Mouse (Mus musculus) embryonic facial prominence, embryonic 10.5 days (tissue): Measurements from ENCODE around the gene Adprh. TPM values are rescaled to one million over a fixed set of nuclear protein-coding genes. Genes with fewer than 3 reads are reported as not detected.

Experiments used
- DNase-seq: peaks from one replicate; pipeline ENCODE4 v3.0.0-alpha.2; 2017; ENCODE audit warnings: low spot score
- H3K27ac ChIP-seq: fragments of 300-500 bp; sonication (generic); replicated peaks from 2 replicates; pipeline ENCODE4 v1.5.1; 2016; ENCODE audit warnings: mild to moderate bottlenecking
- H3K27me3 ChIP-seq: fragments of 300-500 bp; sonication (generic); replicated peaks from 2 replicates; pipeline ENCODE4 v1.6.1; 2016; ENCODE audit warnings: low read depth, mild to moderate bottlenecking; ENCODE audit not compliant: poor library complexity, severe bottlenecking
- H3K36me3 ChIP-seq: fragments of 300-500 bp; sonication (generic); replicated peaks from 2 replicates; pipeline ENCODE4 v1.6.1; 2016; ENCODE audit warnings: mild to moderate bottlenecking, moderate library complexity
- H3K4me1 ChIP-seq: fragments of 300-500 bp; sonication (generic); 2 replicates; pipeline ENCODE4 v1.6.1; 2016
- H3K4me3 ChIP-seq: fragments of 300-500 bp; sonication (generic); 2 replicates; pipeline ENCODE4 v1.5.1; 2016; ENCODE audit warnings: mild to moderate bottlenecking, moderate library complexity
- H3K9me3 ChIP-seq: fragments of 300-500 bp; sonication (generic); 2 replicates; pipeline ENCODE4 v1.6.1; 2016; ENCODE audit warnings: mild to moderate bottlenecking
- WGBS: fragments of 180-500 bp; shearing (Covaris S2); methylation state at CpG from one replicate; pipeline ENCODE4 v1.1.7; 2016; 5-methylcytosine and 5-hydroxymethylcytosine counted together
- polyA plus RNA-seq: library from polyadenylated mRNA; unstranded; fragments of >200 nt; fragmentation: Nextera tagmentation; extraction: Ambion mirVana; gene quantifications from 2 replicates; pipeline ENCODE4 v1.2.1, GENCODE M21; 2016

Gene Adprh
- polyA plus RNA-seq, 1 experiment from 2014 or later = 143 TPM

DNA sequence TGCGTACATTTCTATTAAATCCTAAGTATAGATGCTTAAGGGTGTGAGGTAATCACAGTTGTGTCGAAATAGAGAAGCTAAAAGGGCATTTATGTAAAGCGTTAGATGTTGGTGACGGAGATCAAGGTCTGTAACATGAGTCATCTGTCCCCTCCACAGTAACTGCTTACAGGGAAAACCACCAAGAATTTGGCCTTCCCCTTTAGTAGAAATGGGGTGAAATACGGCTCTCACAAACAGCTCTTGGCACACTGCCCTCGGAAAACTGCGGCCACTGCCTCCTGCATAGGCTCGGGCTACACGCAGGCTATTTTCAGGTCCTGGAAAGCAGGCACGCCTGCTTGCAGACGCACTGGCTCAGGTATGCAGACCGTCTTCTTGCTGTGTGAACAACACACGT is 56.3 kb downstream of the Adprh start:
- no peak for DNase-seq
- Histone ChIP-seq H3K27me3 (no peaks in the 10 kb centered on the region), H3K27ac (no peak overlapping the region), H3K9me3 (no peaks in the 10 kb centered on the region), H3K4me1 (peaks cover 17% of the 10 kb centered on the region), H3K36me3 (no peaks in the 10 kb centered on the region), H3K4me3 (no peak overlapping the region)
- WGBS = 80% methylated on average over 13 of the region's 13 CpGs

DNA sequence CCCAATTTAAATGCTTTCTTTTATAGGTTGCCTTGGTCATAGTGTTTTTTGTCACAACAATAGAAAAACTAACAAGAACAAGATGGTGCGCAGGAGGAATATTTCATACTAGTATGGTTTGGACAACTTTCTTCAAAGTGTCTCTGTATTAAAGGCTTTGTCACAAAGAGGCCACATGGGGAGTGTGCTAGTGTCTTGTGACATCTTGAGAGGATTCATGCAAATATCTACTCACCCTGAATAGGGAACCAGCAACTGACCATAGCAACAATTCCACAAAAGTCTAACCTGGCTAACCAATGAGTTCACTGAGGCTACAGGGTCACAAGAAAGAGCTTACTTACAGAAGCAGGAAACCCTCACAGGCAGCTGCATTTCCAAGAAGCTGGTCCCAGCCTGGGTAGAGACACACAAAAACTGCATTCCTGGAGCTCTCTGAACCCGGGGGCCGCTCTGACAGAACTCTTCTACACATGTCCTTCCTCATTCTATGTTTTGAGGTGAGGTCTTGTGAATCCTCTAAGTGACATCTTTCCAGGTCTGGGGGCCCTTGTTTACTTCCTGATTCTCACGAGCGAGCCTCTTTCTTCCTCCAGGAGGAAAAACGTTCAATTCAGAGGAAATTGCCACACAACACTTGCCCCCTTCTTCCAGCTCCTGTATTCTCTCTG is 57.3 kb downstream of the Adprh start:
- Histone ChIP-seq H3K4me3 (no peak overlapping the region), H3K36me3 (no peaks in the 10 kb centered on the region), H3K27ac (no peak overlapping the region), H3K9me3 (no peaks in the 10 kb centered on the region), H3K27me3 (no peaks in the 10 kb centered on the region), H3K4me1 (peaks cover 12% of the 10 kb centered on the region)
- WGBS = 72% methylated on average over 6 of the region's 6 CpGs
- DNase-seq = no peak

DNA sequence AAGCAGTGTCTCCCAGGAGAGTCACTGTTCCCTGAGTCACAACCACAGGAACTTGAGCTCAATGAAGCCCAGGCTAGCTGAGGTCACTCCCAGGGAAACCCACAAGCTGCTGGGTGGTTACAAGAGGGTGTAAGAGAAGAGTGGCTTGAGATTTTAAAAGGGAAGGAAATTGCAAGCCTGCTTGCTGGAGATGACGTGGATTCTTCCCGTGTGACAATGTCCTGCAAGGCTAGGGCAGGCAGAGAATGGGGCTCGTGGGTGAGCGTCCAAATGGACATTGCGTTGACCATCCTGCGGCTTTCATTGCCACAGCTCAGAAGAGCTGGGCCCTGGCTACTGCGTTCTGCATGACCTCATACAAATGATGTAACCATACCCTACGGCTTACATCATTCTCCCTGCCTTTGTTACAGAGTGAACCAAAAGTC is 58.3 kb downstream of the Adprh start:
- Histone ChIP-seq H3K9me3 (no peaks in the 10 kb centered on the region), H3K27ac (no peak overlapping the region), H3K4me3 (no peak overlapping the region), H3K36me3 (no peaks in the 10 kb centered on the region), H3K27me3 (no peaks in the 10 kb centered on the region), H3K4me1 (peaks cover 2% of the 10 kb centered on the region)
- WGBS = 87% methylated on average over 8 of the region's 8 CpGs
- DNase-seq = no peak

Other genes with a start within 250 kb of the Adprh start
- gene Nr1i2, start 157.9 kb downstream of the Adprh start, polyA plus RNA-seq = not detected in 2 replicates
- 0.17 and 0.19 TPM in 2 replicates for gene Maats1, start 110.6 kb downstream of the Adprh start, polyA plus RNA-seq
- 128 and 133 TPM in 2 replicates for gene Cox17, start 105.7 kb downstream of the Adprh start, polyA plus RNA-seq
- gene Gm21987, start 105.7 kb downstream of the Adprh start, polyA plus RNA-seq = not detected in 2 replicates
- gene Popdc2, start 90.5 kb downstream of the Adprh start, polyA plus RNA-seq = 2.1 and 2.7 TPM in 2 replicates
- not detected in 2 replicates for gene Pla1a, start 19.6 kb downstream of the Adprh start, polyA plus RNA-seq
- gene Cd80, start 2.9 kb upstream of the Adprh start, polyA plus RNA-seq = 0.35 and 0.39 TPM in 2 replicates
- 35.2 and 35.3 TPM in 2 replicates for gene Timmdc1, start 70.0 kb upstream of the Adprh start, polyA plus RNA-seq
- 72.6 and 76.9 TPM in 2 replicates for gene Poglut1, start 97.6 kb upstream of the Adprh start, polyA plus RNA-seq
- gene Tmem39a, start 106.0 kb upstream of the Adprh start, polyA plus RNA-seq = 96.2 and 114 TPM in 2 replicates